Comparison of ENCODE assay signal across 9 mouse cellular contexts in genomic region chr2:19919190-19919589, GRCm38 (mm10). TPM values are rescaled to one million over a fixed set of nuclear protein-coding genes. Genes with fewer than 3 reads are reported as not detected.
DNase-seq lines count a peak whose midpoint lies in the region; ATAC-seq and TF ChIP-seq lines count a peak whose summit lies in the region.
"Had no signal": no experiment of that assay in that cellular context is flagged by ENCODE, and none has a peak within 500 bp of the region (broad histone marks: within the 10 kb centered on the region; RNA-seq: fewer than 3 reads in every experiment).

No protein-coding gene starts in this region.

- no peaks in the 10 kb centered on the region for H3K27me3 ChIP-seq in hindbrain, embryonic 14.5 days (ENCODE audit: control insufficient read depth, insufficient read depth, low read length)
- no peaks in the 10 kb centered on the region for H3K27me3 ChIP-seq in hindbrain, embryonic 16.5 days (replicated peaks; ENCODE audit: control insufficient read depth, insufficient read depth, low read length)
- no peaks in the 10 kb centered on the region for H3K27me3 ChIP-seq in ES-Bruce4 (ENCODE audit: control insufficient read depth, insufficient read depth, low read length, poor library complexity, severe bottlenecking)
- H3K27me3 ChIP-seq in liver, postnatal 0 days (ENCODE audit: insufficient read depth, low read length): no peaks in the 10 kb centered on the region
- H3K27me3 ChIP-seq in splenic B cell, adult 2 months (ENCODE audit: control insufficient read depth, insufficient read depth, low read length, poor library complexity, severe bottlenecking): no peaks in the 10 kb centered on the region

- H3K9ac ChIP-seq in hindbrain, embryonic 14.5 days: no peak overlapping the region
- H3K9ac ChIP-seq in hindbrain, embryonic 16.5 days (ENCODE audit: low read depth, low read length): no peak overlapping the region
- no peak overlapping the region for H3K9ac ChIP-seq in ES-Bruce4 (ENCODE audit: low read depth, poor library complexity, severe bottlenecking)
- H3K9ac ChIP-seq in liver, postnatal 0 days (replicated peaks): no peak overlapping the region

- no peak overlapping the region for H3K27ac ChIP-seq in hindbrain, embryonic 14.5 days
- no peak overlapping the region for H3K27ac ChIP-seq in hindbrain, embryonic 16.5 days (ENCODE audit: low read depth, low read length)
- H3K27ac ChIP-seq in ES-Bruce4 (ENCODE audit: insufficient read depth, low read length): no peak overlapping the region
- H3K27ac ChIP-seq in bone marrow macrophage, adult 2 months (ENCODE audit: insufficient read depth, low read depth, low read length): no peak overlapping the region
- H3K27ac ChIP-seq in liver, postnatal 0 days (ENCODE audit: low read depth): no peak overlapping the region

- peak; percentile 88 for TF ChIP-seq CTCF in ES-Bruce4 (IDR thresholded peaks at IDR 0.05; ENCODE audit: low read depth, low read length)
- peak; percentile 94 for TF ChIP-seq CTCF in bone marrow macrophage, adult 2 months (IDR thresholded peaks at IDR 0.05; ENCODE audit: low read depth, low read length)
- TF ChIP-seq CTCF in liver, postnatal 0 days (IDR thresholded peaks at IDR 0.05; ENCODE audit: low read depth): peak; percentile 85

- no peak overlapping the region for H3K4me3 ChIP-seq in hindbrain, embryonic 14.5 days (replicated peaks; ENCODE audit: low read length)
- no peak overlapping the region for H3K4me3 ChIP-seq in hindbrain, embryonic 16.5 days (ENCODE audit: low read length)
- no peak overlapping the region for H3K4me3 ChIP-seq in ES-Bruce4 (ENCODE audit: low read depth, low read length)
- no peak overlapping the region for H3K4me3 ChIP-seq in bone marrow macrophage, adult 2 months (ENCODE audit: insufficient read depth, low read length)
- no peak overlapping the region for H3K4me3 ChIP-seq in liver, postnatal 0 days (ENCODE audit: low read depth, low read length)
- H3K4me3 ChIP-seq: erythroblast, embryonic 14.5 days had no signal

- ATAC-seq in hindbrain, embryonic 14.5 days (ENCODE audit: low FRiP score): no peak
- no peak for ATAC-seq in hindbrain, embryonic 16.5 days
- ATAC-seq in liver, postnatal 0 days: no peak

- no peaks in the 10 kb centered on the region for H3K36me3 ChIP-seq in hindbrain, embryonic 14.5 days (replicated peaks; ENCODE audit: control insufficient read depth, insufficient read depth)
- no peaks in the 10 kb centered on the region for H3K36me3 ChIP-seq in hindbrain, embryonic 16.5 days (ENCODE audit: control insufficient read depth, insufficient read depth, low read length)
- no peaks in the 10 kb centered on the region for H3K36me3 ChIP-seq in ES-Bruce4 (ENCODE audit: control insufficient read depth, insufficient read depth, low read length, poor library complexity, severe bottlenecking)
- no peaks in the 10 kb centered on the region for H3K36me3 ChIP-seq in liver, postnatal 0 days (replicated peaks; ENCODE audit: insufficient read depth, low read length)
- H3K36me3 ChIP-seq in splenic B cell, adult 2 months (ENCODE audit: control insufficient read depth, insufficient read depth, low read length, poor library complexity, severe bottlenecking): no peaks in the 10 kb centered on the region

- no peaks in the 10 kb centered on the region for H3K4me1 ChIP-seq in hindbrain, embryonic 14.5 days (replicated peaks; ENCODE audit: control insufficient read depth, insufficient read depth, low read length)
- H3K4me1 ChIP-seq in hindbrain, embryonic 16.5 days (ENCODE audit: control insufficient read depth, insufficient read depth, low read depth, low read length): no peaks in the 10 kb centered on the region
- H3K4me1 ChIP-seq in ES-Bruce4 (ENCODE audit: control insufficient read depth, insufficient read depth, low read length): no peaks in the 10 kb centered on the region
- no peaks in the 10 kb centered on the region for H3K4me1 ChIP-seq in bone marrow macrophage, adult 2 months (ENCODE audit: control insufficient read depth, insufficient read depth, low read length)
- H3K4me1 ChIP-seq in liver, postnatal 0 days (ENCODE audit: insufficient read depth): no peaks in the 10 kb centered on the region

- WGBS in hindbrain, embryonic 14.5 days: 21% methylated on average over 6 of the region's 6 CpGs
- 27% methylated on average over 6 of the region's 6 CpGs for WGBS in hindbrain, embryonic 16.5 days
- WGBS in liver, postnatal 0 days (ENCODE audit: insufficient replicate concordance): 25% methylated on average over 6 of the region's 6 CpGs

- no peak for TF ChIP-seq POLR2A in ES-Bruce4 (IDR thresholded peaks at IDR 0.05; ENCODE audit: insufficient read depth, low read length)
- no peak for TF ChIP-seq POLR2A in bone marrow macrophage, adult 2 months (IDR thresholded peaks at IDR 0.05; ENCODE audit: borderline replicate concordance, low read depth, low read length)

- no peak overlapping the region for H3K4me2 ChIP-seq in hindbrain, embryonic 14.5 days (replicated peaks)
- H3K4me2 ChIP-seq in hindbrain, embryonic 16.5 days (ENCODE audit: low read length): no peak overlapping the region
- H3K4me2 ChIP-seq in liver, postnatal 0 days (ENCODE audit: low read depth, low read length): no peak overlapping the region

- peak; percentile 52 for DNase-seq in hindbrain, embryonic 14.5 days (ENCODE audit: low spot score)
- DNase-seq in gastrocnemius, postnatal 4 days (ENCODE audit: low spot score in 2 of 2): peak; percentile 45 to 68
- peak; percentile 76 for DNase-seq in liver, postnatal 0 days
- DNase-seq in splenic B cell, adult 2 months (ENCODE audit: low read depth, low spot score): peak; percentile 55
- DNase-seq in MN1 (ENCODE audit: low spot score): no peak

- H3K9me3 ChIP-seq in hindbrain, embryonic 14.5 days (ENCODE audit: control insufficient read depth, low read length): no peaks in the 10 kb centered on the region
- no peaks in the 10 kb centered on the region for H3K9me3 ChIP-seq in hindbrain, embryonic 16.5 days (ENCODE audit: control insufficient read depth, low read length)
- H3K9me3 ChIP-seq in ES-Bruce4 (replicated peaks; ENCODE audit: control insufficient read depth, insufficient read depth, low read length, poor library complexity, severe bottlenecking): 0 out of 2 replicates have a peak, but pooled peaks cover 3% of the 10 kb centered on the region
- H3K9me3 ChIP-seq in liver, postnatal 0 days (ENCODE audit: low read length): no peaks in the 10 kb centered on the region

- TF ChIP-seq EP300 in ES-Bruce4 (IDR thresholded peaks at IDR 0.05; ENCODE audit: insufficient read depth, low read depth, low read length): no peak
- no peak for TF ChIP-seq EP300 in liver, postnatal 0 days (IDR thresholded peaks at IDR 0.05; ENCODE audit: low read depth)

RNA-seq across cellular contexts. Expression of gene Etl4, which starts 9.6 kb away (rescaled TPM):
- polyA plus RNA-seq in hindbrain, embryonic 14.5 days (2014; fragmentation: Nextera tagmentation; extraction: Ambion mirVana): 5.9 and 6.8 TPM in 2 replicates
- polyA plus RNA-seq in hindbrain, embryonic 16.5 days (2015; fragmentation: Nextera tagmentation; extraction: Ambion mirVana): 5.0 and 6.2 TPM in 2 replicates
- 154 and 172 TPM in 2 replicates for polyA plus RNA-seq in ES-Bruce4 (2011; ENCODE audit: insufficient read depth, insufficient read length, low read depth, missing spikeins)
- 4.2 and 7.3 TPM in 2 replicates for polyA plus RNA-seq in bone marrow macrophage, adult 2 months (2012; ENCODE audit: insufficient read depth, insufficient read length, missing spikeins)
- 10 to 100 TPM; 32.9 to 38.3 TPM for total RNA-seq in gastrocnemius, postnatal 4 days (2021)
- polyA plus RNA-seq in liver, postnatal 0 days (2015; fragmentation: Nextera tagmentation; extraction: Ambion mirVana): 1.5 and 1.6 TPM in 2 replicates
- polyA plus RNA-seq: erythroblast, embryonic 14.5 days had no signal

Comparison
In these comparisons a context has a peak if more than half of its experiments do, and no peak if none do; other contexts are left out.
1. RNA of gene Etl4, which starts 9.6 kb away (polyA plus RNA-seq): 154 to 172 TPM in ES-Bruce4; 4.2 to 7.3 TPM in bone marrow macrophage, adult 2 months, 5.9 to 6.8 TPM in hindbrain, embryonic 14.5 days, 5.0 to 6.2 TPM in hindbrain, embryonic 16.5 days and 1.5 to 1.6 TPM in liver, postnatal 0 days; every median in the first group is over 10 times any median in the second.
2. Peak in every context shown above with its lines, with median percentiles within 50 percentile points of each other: CTCF ChIP-seq.